Mouse (Mus musculus) MEL (cell line): ENCODE data around the gene Tmem131. TPM values are rescaled to one million over a fixed set of nuclear protein-coding genes. Genes with fewer than 3 reads are reported as not detected.

Source experiments
- DNase-seq: peaks from one replicate; pipeline ENCODE4 v3.0.0; 2011; ENCODE audit warnings: low read depth, low spot score
- H3K27ac ChIP-seq: 2 replicates; pipeline ENCODE4 v1.5.1; 2012; ENCODE audit warnings: low read depth, mild to moderate bottlenecking, control low read depth, low read length, moderate library complexity; ENCODE audit not compliant: control insufficient read depth
- H3K27me3 ChIP-seq, 2 experiments: fragments of 150-350 bp in 1 of 2; sonication (generic) in 1 of 2; 2 replicates each; pipeline ENCODE4 v1.6.1; 2012; ENCODE audit warnings: low read length in 2 of 2, mild to moderate bottlenecking in 2 of 2, improper control_type of control experiment in 1 of 2, moderate library complexity in 1 of 2; ENCODE audit not compliant: insufficient read depth in 2 of 2, control insufficient read depth in 1 of 2
- H3K36me3 ChIP-seq, 2 experiments: 2 replicates each; pipeline ENCODE4 v1.6.1; 2012 to 2014; ENCODE audit warnings: low read length in 2 of 2, improper control_type of control experiment in 1 of 2, inconsistent platforms in 1 of 2, mild to moderate bottlenecking in 1 of 2; ENCODE audit not compliant: insufficient read depth in 2 of 2, control insufficient read depth in 1 of 2
- H3K4me1 ChIP-seq, 2 experiments: fragments of 150-350 bp in 1 of 2; sonication (generic) in 1 of 2; 2 replicates each; pipeline ENCODE4 v1.6.1; 2012; ENCODE audit warnings: low read length in 2 of 2, improper control_type of control experiment in 1 of 2, mild to moderate bottlenecking in 1 of 2; ENCODE audit not compliant: insufficient read depth in 2 of 2, control insufficient read depth in 1 of 2
- H3K4me3 ChIP-seq, 2 experiments: fragments of 150-350 bp in 1 of 2; sonication (generic) in 1 of 2; 2 replicates each; pipeline ENCODE4 v1.5.1; 2012; ENCODE audit warnings: low read depth in 2 of 2, low read length in 2 of 2, mild to moderate bottlenecking in 2 of 2, moderate library complexity in 2 of 2, control low read depth in 1 of 2, improper control_type of control experiment in 1 of 2; ENCODE audit not compliant: control insufficient read depth in 1 of 2, insufficient read depth in 1 of 2
- H3K79me2 ChIP-seq: 2 replicates; pipeline ENCODE4 v1.6.1; 2012; ENCODE audit warnings: mild to moderate bottlenecking, low read length, moderate library complexity; ENCODE audit not compliant: control insufficient read depth, poor library complexity, insufficient read depth
- H3K9ac ChIP-seq: 2 replicates; pipeline ENCODE4 v1.6.1; 2012; ENCODE audit warnings: low read depth, mild to moderate bottlenecking, control low read depth, low read length, moderate library complexity; ENCODE audit not compliant: control insufficient read depth, poor library complexity, severe bottlenecking
- H3K9me3 ChIP-seq: fragments of 150-350 bp; sonication (generic); replicated peaks from 2 replicates; pipeline ENCODE4 v1.6.1; 2012; ENCODE audit warnings: mild to moderate bottlenecking, low read length, improper control_type of control experiment, moderate library complexity; ENCODE audit not compliant: insufficient read depth
- BHLHE40 ChIP-seq: IDR thresholded peaks from 2 replicates; pipeline ENCODE4 v1.6.1; 2012; ENCODE audit warnings: low read depth, mild to moderate bottlenecking, inconsistent platforms, low read length, improper control_type of control experiment, borderline replicate concordance
- CHD1 ChIP-seq: IDR thresholded peaks from 2 replicates; pipeline ENCODE4 v1.6.1; 2012; ENCODE audit warnings: low read depth, mild to moderate bottlenecking, inconsistent platforms, low read length, improper control_type of control experiment
- CHD2 ChIP-seq: IDR thresholded peaks from 2 replicates; pipeline ENCODE4 v1.6.1; 2011; ENCODE audit warnings: low read length, improper control_type of control experiment
- CTCF ChIP-seq, 3 experiments: IDR thresholded peaks in 2 of 3; conservative IDR thresholded peaks in 1 of 3; 2 replicates each; pipeline ENCODE4 v1.5.1; 2011 to 2012; ENCODE audit warnings: low read length in 3 of 3, low read depth in 2 of 3, mild to moderate bottlenecking in 2 of 3, improper control_type of control experiment in 1 of 3, inconsistent platforms in 1 of 3, mixed read lengths in 1 of 3, moderate library complexity in 1 of 3; ENCODE audit not compliant: control insufficient read depth in 1 of 3, insufficient read depth in 1 of 3, poor library complexity in 1 of 3, severe bottlenecking in 1 of 3
- ETS1 ChIP-seq: IDR thresholded peaks from 2 replicates; pipeline ENCODE4 v1.6.1; 2012; ENCODE audit warnings: low read depth, mild to moderate bottlenecking, inconsistent platforms, low read length, improper control_type of control experiment, moderate library complexity
- GABPA ChIP-seq: IDR thresholded peaks from 2 replicates; pipeline ENCODE4 v1.6.1; 2012; ENCODE audit warnings: low read depth, mild to moderate bottlenecking, inconsistent platforms, low read length, improper control_type of control experiment, moderate library complexity
- JUND ChIP-seq: IDR thresholded peaks from 2 replicates; pipeline ENCODE4 v1.6.1; 2011; ENCODE audit warnings: low read depth, mild to moderate bottlenecking, improper control_type of control experiment, low read length
- MAFK ChIP-seq: IDR thresholded peaks from 2 replicates; pipeline ENCODE4 v1.6.1; 2011; ENCODE audit warnings: low read depth, mild to moderate bottlenecking, low read length, improper control_type of control experiment, borderline replicate concordance
- MAX ChIP-seq: IDR thresholded peaks from 2 replicates; pipeline ENCODE4 v1.6.1; 2011; ENCODE audit warnings: low read length, improper control_type of control experiment
- MAZ ChIP-seq: IDR thresholded peaks from 2 replicates; pipeline ENCODE4 v1.6.1; 2012; ENCODE audit warnings: low read depth, mild to moderate bottlenecking, inconsistent platforms, low read length, improper control_type of control experiment
- MEF2A ChIP-seq: IDR thresholded peaks from 2 replicates; pipeline ENCODE4 v1.6.1; 2014; ENCODE audit warnings: low read depth, mild to moderate bottlenecking, inconsistent platforms, low read length, improper control_type of control experiment; ENCODE audit not compliant: poor library complexity, insufficient replicate concordance, severe bottlenecking; ENCODE audit errors: extremely low read depth
- MXI1 ChIP-seq: IDR thresholded peaks from 2 replicates; pipeline ENCODE4 v1.6.1; 2011; ENCODE audit warnings: mild to moderate bottlenecking, low read depth, low read length, improper control_type of control experiment
- MYC ChIP-seq: IDR thresholded peaks from 2 replicates; pipeline ENCODE4 v1.6.1; 2011; ENCODE audit warnings: low read depth, mild to moderate bottlenecking, low read length, improper control_type of control experiment, moderate library complexity
- NELFE ChIP-seq: IDR thresholded peaks from 2 replicates; pipeline ENCODE4 v1.6.1; 2011; ENCODE audit warnings: low read depth, low read length, improper control_type of control experiment
- NRF1 ChIP-seq: IDR thresholded peaks from 2 replicates; pipeline ENCODE4 v1.6.1; 2014; ENCODE audit warnings: low read depth, mild to moderate bottlenecking, inconsistent platforms, low read length, improper control_type of control experiment, moderate library complexity; ENCODE audit not compliant: poor library complexity, insufficient read depth, severe bottlenecking
- POLR2A ChIP-seq, 2 experiments: IDR thresholded peaks; 2 replicates each; pipeline ENCODE4 v1.6.1; 2011 to 2012; ENCODE audit warnings: low read length in 2 of 2, mild to moderate bottlenecking in 2 of 2, control low read depth in 1 of 2, improper control_type of control experiment in 1 of 2, low read depth in 1 of 2, moderate library complexity in 1 of 2; ENCODE audit not compliant: control insufficient read depth in 1 of 2, insufficient read depth in 1 of 2, poor library complexity in 1 of 2
- POLR2AphosphoS2 ChIP-seq: IDR thresholded peaks from 2 replicates; pipeline ENCODE4 v1.6.1; 2011; ENCODE audit warnings: low read length, improper control_type of control experiment
- POLR2AphosphoS5 ChIP-seq: IDR thresholded peaks from 2 replicates; pipeline ENCODE4 v1.6.1; 2012; ENCODE audit warnings: low read depth, borderline replicate concordance, mild to moderate bottlenecking, inconsistent platforms, low read length, moderate library complexity, mixed read lengths
- RAD21 ChIP-seq: IDR thresholded peaks from 2 replicates; pipeline ENCODE4 v1.6.1; 2011; ENCODE audit warnings: mild to moderate bottlenecking, low read depth, low read length, improper control_type of control experiment
- SMC3 ChIP-seq: IDR thresholded peaks from 2 replicates; pipeline ENCODE4 v1.6.1; 2011; ENCODE audit warnings: low read depth, low read length, improper control_type of control experiment
- TBP ChIP-seq: IDR thresholded peaks from 2 replicates; pipeline ENCODE4 v1.8.0; 2011; ENCODE audit warnings: low read depth, low read length, improper control_type of control experiment
- UBTF ChIP-seq: IDR thresholded peaks from 2 replicates; pipeline ENCODE4 v1.6.1; 2012; ENCODE audit warnings: low read depth, mild to moderate bottlenecking, inconsistent platforms, low read length, improper control_type of control experiment, moderate library complexity, borderline replicate concordance; ENCODE audit not compliant: insufficient read depth
- USF1 ChIP-seq: IDR thresholded peaks from 2 replicates; pipeline ENCODE4 v1.6.1; 2014; ENCODE audit warnings: low read depth, mild to moderate bottlenecking, inconsistent platforms, low read length, improper control_type of control experiment, moderate library complexity
- ZC3H11A ChIP-seq: IDR thresholded peaks from 2 replicates; pipeline ENCODE4 v1.6.1; 2012; ENCODE audit warnings: low read depth, mild to moderate bottlenecking, inconsistent platforms, low read length, improper control_type of control experiment
- polyA plus RNA-seq, 2 experiments: library from polyadenylated mRNA; stranded (reverse) in 1 of 2; unstranded in 1 of 2; fragments of >175 nt in 1 of 2; fragments of >200 nt in 1 of 2; gene quantifications; 2 replicates each; pipeline versions ENCODE4 v1.2.1 to v1.2.4; 2012; ENCODE audit warnings: low replicate concordance in 2 of 2, low read depth in 1 of 2; ENCODE audit not compliant: insufficient read length in 2 of 2, insufficient read depth in 1 of 2, missing spikeins in 1 of 2
- total RNA-seq: library from RNA; depleted of rRNA; stranded (reverse); fragments of 300-350 nt; gene quantifications from 2 replicates; pipeline ENCODE4 v1.2.3, GENCODE M21; 2012

Tmem131 gene
- total and polyA plus RNA-seq, 3 experiments, result 11.4 to 196 (median 48.8) TPM

- H3K27ac ChIP-seq, result no peak overlapping the region
- H3K4me3 ChIP-seq, result no peak overlapping the region
- peaks cover 0 to 6% of the 10 kb centered on the region in 2 experiments; a peak in 3 of 4 replicates for H3K36me3 ChIP-seq
- H3K4me1 ChIP-seq, result peaks cover 0 to 2% of the 10 kb centered on the region in 2 experiments; a peak in 2 of 4 replicates
- peaks cover 34% of the 10 kb centered on the region for H3K79me2 ChIP-seq
- no peaks in the 10 kb centered on the region for H3K9me3 ChIP-seq
- no peaks in the 10 kb centered on the region for H3K27me3 ChIP-seq
- TF ChIP-seq SMC3, result no peak
- no peak for TF ChIP-seq POLR2AphosphoS5
- no peak for TF ChIP-seq MAZ
- TF ChIP-seq MEF2A, result no peak
- TF ChIP-seq NELFE, result no peak
- no peak for TF ChIP-seq MXI1
- TF ChIP-seq NRF1, result no peak
- DNase-seq, result no peak
- no peak overlapping the region for H3K9ac ChIP-seq
Measured at GRCm38 (mm10) chr1:36905216-36905615, 38.2 kb downstream of the Tmem131 start.

GRCm38 (mm10) chr1:36904489-36904888, 39.0 kb downstream of the Tmem131 start:
- Histone ChIP-seq H3K4me3 (no peak overlapping the region), H3K9ac (no peak overlapping the region), H3K4me1 (no peaks in the 10 kb centered on the region; a peak in 1 of 4 replicates), H3K27ac (no peak overlapping the region), H3K79me2 (peaks cover 32% of the 10 kb centered on the region), H3K36me3 (peaks cover 0 to 6% of the 10 kb centered on the region in 2 experiments; a peak in 3 of 4 replicates), H3K9me3 (no peaks in the 10 kb centered on the region), H3K27me3 (no peaks in the 10 kb centered on the region)
- DNase-seq, result no peak
- TF ChIP-seq POLR2A (IDR thresholded peaks at IDR 0.05; ENCODE audit: control insufficient read depth in 1 of 2, insufficient read depth in 1 of 2, low read depth in 1 of 2, low read length in 2 of 2, poor library complexity in 1 of 2), result no peak

- no peaks in the 10 kb centered on the region for H3K9me3 ChIP-seq
- H3K27me3 ChIP-seq, result no peaks in the 10 kb centered on the region
- no peak overlapping the region for H3K4me3 ChIP-seq
- peaks cover 33% of the 10 kb centered on the region for H3K79me2 ChIP-seq
- H3K4me1 ChIP-seq, result no peaks in the 10 kb centered on the region; a peak in 1 of 4 replicates
- TF ChIP-seq TBP (no peak), ETS1 (no peak), POLR2AphosphoS2 (no peak), MXI1 (no peak), NELFE (no peak), ZC3H11A (peak; percentile 17; the same call in 1 of the 2 replicates), POLR2AphosphoS5 (no peak), CTCF (IDR thresholded peaks at IDR 0.05 in 2 of 3, conservative IDR thresholded peaks at IDR 0.05 in 1 of 3; ENCODE audit: control insufficient read depth in 1 of 3, insufficient read depth in 1 of 3, low read depth in 2 of 3, low read length in 3 of 3, poor library complexity in 1 of 3, severe bottlenecking in 1 of 3) (peak in 1 of 3 experiments; percentile 31; a peak in 2 of 6 replicates), BHLHE40 (no peak), MYC (no peak), SMC3 (peak; percentile 36; the same call in 1 of the 2 replicates), RAD21 (peak; percentile 39), CHD2 (no peak), MAFK (no peak), CHD1 (no peak), USF1 (no peak), UBTF (no peak), MAX (no peak), JUND (no peak), GABPA (no peak)
- H3K36me3 ChIP-seq, result peaks cover 0 to 6% of the 10 kb centered on the region in 2 experiments; a peak in 3 of 4 replicates
- no peak for DNase-seq
- no peak overlapping the region for H3K27ac ChIP-seq
- H3K9ac ChIP-seq, result no peak overlapping the region
Measured at GRCm38 (mm10) chr1:36904084-36904451, 39.4 kb downstream of the Tmem131 start.
